Mouse (Mus musculus) bone marrow, adult 2 months (tissue): Measurements from ENCODE around the gene Gm27021.

ENCODE experiments used
- CTCF ChIP-seq: fragments of 200-500 bp; IDR thresholded peaks from 2 replicates; pipeline ENCODE4 v1.5.1; 2011; ENCODE audit warnings: low read length, control low read depth; ENCODE audit not compliant: control insufficient read depth, insufficient read depth
- POLR2A ChIP-seq: fragments of 200-500 bp; IDR thresholded peaks from 2 replicates; pipeline ENCODE4 v1.6.1; 2011; ENCODE audit warnings: low read depth, mild to moderate bottlenecking, control low read depth, low read length, borderline replicate concordance; ENCODE audit not compliant: control insufficient read depth

GRCm38 (mm10) chr8:120588908-120589771 is 78.7 kb downstream of the Gm27021 start, which contains the start of gene Gins2:
- TF ChIP-seq CTCF (no peak), POLR2A (peak; percentile 29; the same call in 1 of the 2 replicates)
